Mouse (Mus musculus) kidney, adult 2 months (tissue): ENCODE data around the gene Slu7.

Experiments
- CTCF ChIP-seq: fragments of 200-500 bp; conservative IDR thresholded peaks from 2 replicates; pipeline ENCODE4 v1.5.1; 2011; ENCODE audit warnings: low read depth, mild to moderate bottlenecking, control low read depth, low read length, moderate library complexity, mixed read lengths; ENCODE audit not compliant: insufficient read depth, insufficient read length
- POLR2A ChIP-seq: fragments of 200-500 bp; IDR thresholded peaks from one replicate; pipeline ENCODE4 v1.6.1; 2011; ENCODE audit warnings: low read depth, low read length, control low read depth

- peak; percentile 70 for TF ChIP-seq CTCF
- TF ChIP-seq POLR2A = no peak
Observed at GRCm38 (mm10) chr11:43411413-43411812, 22.1 kb upstream of the Slu7 start.
